In genomic region chr10:66921776-66922175, GRCm38 (mm10) we compare ENCODE assay signal across 9 mouse cellular contexts.
A peak's percentile ranks its signal among the peaks of the same experiment; 100 is the strongest.
DNase-seq lines count a peak whose midpoint lies in the region; ATAC-seq and TF ChIP-seq lines count a peak whose summit lies in the region.
"Had no signal": no experiment of that assay in that cellular context is flagged by ENCODE, and none has a peak within 500 bp of the region (broad histone marks: within the 10 kb centered on the region; RNA-seq: fewer than 3 reads in every experiment).

No protein-coding gene starts in this region.

- ATAC-seq in kidney, postnatal 0 days (replicated peaks; ENCODE audit: low FRiP score, low read depth) = no peak
- ATAC-seq in neural tube, embryonic 13.5 days (ENCODE audit: low read depth) = no peak

- H3K27ac ChIP-seq in kidney, postnatal 0 days = peak overlapping the region; percentile 91
- peak overlapping the region; percentile 87 for H3K27ac ChIP-seq in forebrain, embryonic 10.5 days
- peak overlapping the region; percentile 94 for H3K27ac ChIP-seq in neural tube, embryonic 13.5 days (replicated peaks)

- H3K27me3 ChIP-seq in kidney, postnatal 0 days (ENCODE audit: insufficient read depth, low read length) = no peaks in the 10 kb centered on the region
- peaks cover 24% of the 10 kb centered on the region for H3K27me3 ChIP-seq in forebrain, embryonic 10.5 days (ENCODE audit: poor library complexity, severe bottlenecking)
- no peaks in the 10 kb centered on the region for H3K27me3 ChIP-seq in neural tube, embryonic 13.5 days

- 0 out of 2 replicates have a peak, but pooled peaks cover 5% of the 10 kb centered on the region for H3K4me1 ChIP-seq in kidney, postnatal 0 days (replicated peaks; ENCODE audit: insufficient read depth, low read length)
- H3K4me1 ChIP-seq in forebrain, embryonic 10.5 days = peaks cover 63% of the 10 kb centered on the region
- peaks cover 49% of the 10 kb centered on the region for H3K4me1 ChIP-seq in neural tube, embryonic 13.5 days (replicated peaks)

- DNase-seq in kidney, postnatal 0 days (ENCODE audit: low spot score) = peak; percentile 57
- DNase-seq in kidney, adult 8-10 months = no peak
- no peak for DNase-seq in forebrain, embryonic 10.5 days (ENCODE audit: extremely low spot score, low spot score)
- DNase-seq in large intestine, adult 2 months (ENCODE audit: low read depth, low spot score) = peak; percentile 33
- no peak for DNase-seq in thymus, postnatal 14 days
- no peak for DNase-seq in right cerebral cortex, adult 2 months (ENCODE audit: low spot score in 2 of 2)
- no peak for DNase-seq in retina, embryonic 14.5 days (ENCODE audit: low spot score)

- no peak overlapping the region for H3K4me3 ChIP-seq in kidney, postnatal 0 days (replicated peaks; ENCODE audit: low read depth, low read length)
- H3K4me3 ChIP-seq in forebrain, embryonic 10.5 days = no peak overlapping the region
- no peak overlapping the region for H3K4me3 ChIP-seq in neural tube, embryonic 13.5 days
- H3K4me3 ChIP-seq: megakaryocyte, embryonic 14.5 days had no signal

- H3K4me2 ChIP-seq in kidney, postnatal 0 days (ENCODE audit: low read length) = no peak overlapping the region
- H3K4me2 ChIP-seq in neural tube, embryonic 13.5 days = no peak overlapping the region

- no peaks in the 10 kb centered on the region for H3K9me3 ChIP-seq in kidney, postnatal 0 days (replicated peaks; ENCODE audit: low read length)
- no peaks in the 10 kb centered on the region for H3K9me3 ChIP-seq in forebrain, embryonic 10.5 days
- H3K9me3 ChIP-seq in neural tube, embryonic 13.5 days = 0 out of 2 replicates have a peak, but pooled peaks cover 4% of the 10 kb centered on the region

- H3K9ac ChIP-seq in kidney, postnatal 0 days (ENCODE audit: low read depth, low read length) = no peak overlapping the region
- no peak overlapping the region for H3K9ac ChIP-seq in neural tube, embryonic 13.5 days

- TF ChIP-seq CTCF in kidney, postnatal 0 days (IDR thresholded peaks at IDR 0.05; ENCODE audit: low read depth) = no peak

- no peaks in the 10 kb centered on the region for H3K36me3 ChIP-seq in kidney, postnatal 0 days (ENCODE audit: insufficient read depth, low read length)
- no peaks in the 10 kb centered on the region for H3K36me3 ChIP-seq in forebrain, embryonic 10.5 days (replicated peaks)
- no peaks in the 10 kb centered on the region for H3K36me3 ChIP-seq in neural tube, embryonic 13.5 days

- WGBS in kidney, postnatal 0 days = 27% methylated on average over 6 of the region's 6 CpGs
- WGBS in forebrain, embryonic 10.5 days = 46% methylated on average over 6 of the region's 6 CpGs
- WGBS in large intestine, adult 2 months = 16% methylated on average over 6 of the region's 6 CpGs
- WGBS in neural tube, embryonic 13.5 days = 16% methylated on average over 6 of the region's 6 CpGs

Comparison
In these comparisons a context has a peak if more than half of its experiments do, and no peak if none do; other contexts are left out.
1. DNase-seq: peak in kidney, postnatal 0 days (single experiment) and large intestine, adult 2 months (single experiment); none in kidney, adult 8-10 months (0 of 2), forebrain, embryonic 10.5 days (single experiment), thymus, postnatal 14 days (single experiment), right cerebral cortex, adult 2 months (0 of 2) and retina, embryonic 14.5 days (single experiment).
2. Peak in every context shown above with its lines, with median percentiles within 50 percentile points of each other: H3K27ac ChIP-seq.